8 mouse cellular contexts compared by ENCODE assay signal in the genomic region with DNA sequence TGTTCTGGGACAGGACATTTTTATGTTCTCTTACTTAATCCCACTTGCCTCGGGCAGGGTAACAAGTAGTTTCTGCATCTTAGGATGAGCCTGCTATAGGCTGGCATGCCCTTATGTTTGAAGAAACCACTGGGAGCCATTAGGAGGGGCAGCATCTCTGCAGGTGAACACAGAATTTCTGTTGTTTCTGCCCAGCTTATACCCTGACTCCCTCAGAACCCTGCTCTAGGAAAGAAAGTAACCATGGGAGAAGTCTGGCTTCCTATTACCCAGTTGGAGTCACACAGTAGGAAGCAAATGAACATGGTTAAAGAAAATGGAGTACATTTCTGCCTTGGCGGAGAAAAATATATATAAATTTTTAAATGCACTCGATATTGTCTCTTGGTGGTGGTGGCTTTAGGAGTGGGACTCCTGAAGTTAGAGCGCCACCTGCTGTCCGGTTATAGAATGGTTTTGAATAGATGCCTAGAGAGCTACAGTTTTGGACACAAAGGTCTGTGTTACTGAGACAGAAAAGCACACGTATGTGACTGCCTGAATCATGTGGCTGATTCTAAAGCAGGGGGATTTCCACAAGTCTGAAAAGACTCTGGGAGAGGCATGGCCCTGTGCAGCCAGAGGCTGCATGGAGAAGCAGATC. TPM values are rescaled to one million over a fixed set of nuclear protein-coding genes. Genes with fewer than 3 reads are reported as not detected.
A peak's percentile ranks its signal among the peaks of the same experiment; 100 is the strongest.
DNase-seq lines count a peak whose midpoint lies in the region; ATAC-seq and TF ChIP-seq lines count a peak whose summit lies in the region.

No protein-coding gene starts in this region.

- ATAC-seq in frontal cortex, adult (ENCODE audit: low TSS enrichment) = peak; percentile 81
- peak; percentile 70; the same call in 1 of the 2 replicates for ATAC-seq in hindbrain, embryonic 11.5 days (ENCODE audit: low FRiP score)
- peak; percentile 54; the same call in 1 of the 2 replicates for ATAC-seq in lung, postnatal 0 days

- DNase-seq in Muller cell, postnatal 12 days (ENCODE audit: inconsistent ontology term) = peak; percentile 52
- DNase-seq in cerebellum, adult 2 months = peak; percentile 59 to 67
- peak; percentile 90 for DNase-seq in hindbrain, embryonic 11.5 days (ENCODE audit: low spot score)
- DNase-seq in layer of hippocampus, adult 8-10 months (ENCODE audit: low spot score in 2 of 2) = peak; percentile 48 to 86
- DNase-seq in lung, postnatal 0 days (ENCODE audit: low spot score) = peak; percentile 86
- peak; percentile 93 for DNase-seq in retina, embryonic 14.5 days (ENCODE audit: low spot score)
- DNase-seq in urinary bladder, postnatal 25 days (ENCODE audit: low spot score) = peak; percentile 81

- TF ChIP-seq CTCF in cerebellum, adult 2 months (IDR thresholded peaks at IDR 0.05; ENCODE audit: borderline replicate concordance, insufficient read depth, low read depth, low read length) = peak; percentile 59
- peak; percentile 84 for TF ChIP-seq CTCF in lung, postnatal 0 days (IDR thresholded peaks at IDR 0.05)

- no peaks in the 10 kb centered on the region for H3K4me1 ChIP-seq in cerebellum, adult 2 months (ENCODE audit: control insufficient read depth, insufficient read depth, low read length)
- no peaks in the 10 kb centered on the region for H3K4me1 ChIP-seq in hindbrain, embryonic 11.5 days (replicated peaks; ENCODE audit: control insufficient read depth, insufficient read depth, low read length)
- 0 out of 2 replicates have a peak, but pooled peaks cover 4% of the 10 kb centered on the region for H3K4me1 ChIP-seq in lung, postnatal 0 days (ENCODE audit: insufficient read depth, low read depth, low read length)

- H3K27me3 ChIP-seq in cerebellum, adult 2 months (ENCODE audit: control insufficient read depth, insufficient read depth, low read length) = no peaks in the 10 kb centered on the region; the same call in 1 of the 2 replicates
- no peaks in the 10 kb centered on the region for H3K27me3 ChIP-seq in hindbrain, embryonic 11.5 days (ENCODE audit: control insufficient read depth, insufficient read depth, low read length)
- no peaks in the 10 kb centered on the region for H3K27me3 ChIP-seq in lung, postnatal 0 days (replicated peaks; ENCODE audit: insufficient read depth, low read length)

- no peaks in the 10 kb centered on the region for H3K36me3 ChIP-seq in hindbrain, embryonic 11.5 days (ENCODE audit: control insufficient read depth, insufficient read depth, low read length)
- H3K36me3 ChIP-seq in lung, postnatal 0 days (ENCODE audit: insufficient read depth, low read length) = no peaks in the 10 kb centered on the region

- no peak overlapping the region for H3K27ac ChIP-seq in cerebellum, adult 2 months (ENCODE audit: insufficient read depth, low read length)
- H3K27ac ChIP-seq in hindbrain, embryonic 11.5 days (ENCODE audit: low read depth, low read length) = no peak overlapping the region
- H3K27ac ChIP-seq in lung, postnatal 0 days (ENCODE audit: low read length) = no peak overlapping the region

- H3K4me2 ChIP-seq in hindbrain, embryonic 11.5 days (replicated peaks; ENCODE audit: low read depth, low read length) = no peak overlapping the region
- no peak overlapping the region for H3K4me2 ChIP-seq in lung, postnatal 0 days (replicated peaks; ENCODE audit: low read depth, low read length)

- no peak for TF ChIP-seq EP300 in lung, postnatal 0 days (IDR thresholded peaks at IDR 0.05)

- H3K9ac ChIP-seq in hindbrain, embryonic 11.5 days (ENCODE audit: low read depth, low read length) = no peak overlapping the region
- no peak overlapping the region for H3K9ac ChIP-seq in lung, postnatal 0 days (replicated peaks; ENCODE audit: low read depth)

- no peak overlapping the region for H3K4me3 ChIP-seq in cerebellum, adult 2 months (replicated peaks; ENCODE audit: insufficient read depth, low read depth, low read length)
- no peak overlapping the region for H3K4me3 ChIP-seq in hindbrain, embryonic 11.5 days (ENCODE audit: low read depth, low read length)
- no peak overlapping the region for H3K4me3 ChIP-seq in lung, postnatal 0 days (ENCODE audit: low read depth, low read length)

- 11% methylated on average over 6 of the region's 6 CpGs for whole genome bisulfite sequencing in cerebellum, adult 2 months
- 23% methylated on average over 6 of the region's 6 CpGs for WGBS in hindbrain, embryonic 11.5 days
- WGBS in lung, postnatal 0 days = 15% methylated on average over 6 of the region's 6 CpGs

- TF ChIP-seq POLR2A in cerebellum, adult 2 months (IDR thresholded peaks at IDR 0.05; ENCODE audit: borderline replicate concordance, insufficient read depth, low read length) = no peak

- no peaks in the 10 kb centered on the region for H3K9me3 ChIP-seq in hindbrain, embryonic 11.5 days (ENCODE audit: control insufficient read depth, low read length)
- no peaks in the 10 kb centered on the region for H3K9me3 ChIP-seq in lung, postnatal 0 days (ENCODE audit: low read length)

RNA-seq across cellular contexts. Expression of gene Lrrc30, which starts 47.5 kb away (rescaled TPM):
- not detected in 2 replicates for polyA plus RNA-seq in cerebellum, adult 2 months (2012; rRNA removed)
- polyA plus RNA-seq in hindbrain, embryonic 11.5 days (2014; fragmentation: Nextera tagmentation; extraction: Ambion mirVana) = not detected in 2 replicates
- total RNA-seq in layer of hippocampus, adult 8-10 months (2022) = not detected
- polyA plus RNA-seq in lung, postnatal 0 days (2015; fragmentation: Nextera tagmentation; extraction: Ambion mirVana) = not detected in 2 replicates
